Mouse (Mus musculus) liver, postnatal 0 days (tissue): ENCODE results near the gene Zrsr1.

ENCODE experiments used
- CTCF ChIP-seq: sonication (generic); IDR thresholded peaks from 2 replicates; pipeline ENCODE4 v1.5.1; 2016; ENCODE audit warnings: antibody characterized with exemption, low read depth
- EP300 ChIP-seq: IDR thresholded peaks from 2 replicates; pipeline ENCODE4 v1.6.1; 2016; ENCODE audit warnings: antibody characterized with exemption, low read depth, mild to moderate bottlenecking

DNA sequence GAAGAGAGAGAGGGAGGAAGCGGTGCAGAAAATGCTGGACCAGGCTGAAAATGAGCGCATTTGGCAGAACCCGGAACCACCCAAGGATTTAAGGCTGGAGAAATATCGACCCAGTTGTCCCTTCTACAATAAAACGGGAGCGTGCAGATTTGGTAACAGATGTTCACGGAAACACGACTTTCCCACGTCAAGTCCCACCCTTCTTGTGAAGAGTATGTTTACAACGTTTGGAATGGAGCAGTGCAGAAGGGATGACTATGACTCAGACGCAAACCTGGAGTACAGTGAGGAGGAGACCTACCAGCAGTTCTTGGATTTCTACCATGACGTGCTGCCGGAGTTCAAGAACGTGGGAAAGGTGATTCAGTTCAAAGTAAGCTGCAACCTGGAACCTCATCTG lies 1.8 kb downstream of the Zrsr1 start:
- TF ChIP-seq CTCF (no peak), EP300 (no peak)
